9 mouse cellular contexts compared by ENCODE assay signal in the genomic region with DNA sequence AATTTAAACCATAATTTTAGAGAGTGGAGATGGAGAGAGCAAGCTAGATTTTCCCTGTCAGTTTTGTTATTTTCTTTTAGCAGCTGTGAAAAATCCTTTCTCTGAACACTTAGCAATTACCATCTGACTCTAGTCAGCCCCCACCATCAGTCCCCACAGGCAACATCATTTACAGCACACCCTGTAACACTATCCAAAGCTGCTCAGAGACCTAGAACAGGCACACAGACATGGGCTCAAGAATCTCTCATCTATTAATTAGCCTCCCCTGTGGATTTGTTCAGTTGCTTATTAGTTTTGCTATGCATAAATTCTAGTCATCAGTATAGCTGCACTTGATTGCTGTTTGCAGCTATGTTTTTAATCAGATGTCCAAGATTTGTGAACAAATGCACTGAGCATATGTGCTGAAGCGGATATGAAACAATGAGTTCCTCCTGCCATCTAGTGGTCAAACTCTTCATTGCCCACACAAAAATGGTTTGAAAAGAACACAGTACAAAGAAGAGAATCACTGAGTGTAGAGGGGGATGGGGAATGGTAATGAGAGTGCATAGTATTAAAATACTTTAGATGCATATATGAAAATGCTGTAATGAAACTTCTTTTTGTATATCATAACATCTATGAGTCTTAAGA.
DNase-seq lines count a peak whose midpoint lies in the region; ATAC-seq and TF ChIP-seq lines count a peak whose summit lies in the region.
"Had no signal": no experiment of that assay in that cellular context is flagged by ENCODE, and none has a peak within 500 bp of the region (broad histone marks: within the 10 kb centered on the region; RNA-seq: fewer than 3 reads in every experiment).

No protein-coding gene starts in this region.

- H3K4me3 ChIP-seq in left cerebral cortex, adult 2 months, result no peak overlapping the region
- H3K4me3 ChIP-seq: heart, embryonic 15.5 days had no signal

- ATAC-seq in cerebellum, adult (ENCODE audit: insufficient number of reproducible peaks, low FRiP score, low TSS enrichment), result 0 out of 2 replicates have a peak, but pooled peaks have one; percentile 49
- ATAC-seq in activated CD4-positive, CD25-positive, alpha-beta regulatory T cell, adult 4 months, result no peak

- peak; percentile 80 for TF ChIP-seq CTCF in left cerebral cortex, adult 2 months (IDR thresholded peaks at IDR 0.05)

- H3K27ac ChIP-seq in left cerebral cortex, adult 2 months, result no peak overlapping the region
- H3K27ac ChIP-seq: heart, embryonic 15.5 days had no signal

- DNase-seq in cerebellum, adult 11-12 months, result no peak
- peak; percentile 44 for DNase-seq in right cerebral cortex, adult 18-20 months
- no peak for DNase-seq in right cerebral cortex, postnatal 25 days
- DNase-seq in heart, postnatal 4 days, result peak; percentile 19
- DNase-seq in left cerebral cortex, adult 2 months (ENCODE audit: extremely low spot score in 1 of 2, low spot score in 2 of 2), result no peak
- DNase-seq in retina, postnatal 1 day, result peak; percentile 81

- intact Hi-C loops in left cerebral cortex, adult 2 months (cut with DNase I), result loop anchor here (5.0 kb wide), 1 partner anchor 747 kb away; no protein-coding TSS in a partner anchor

Comparison
In these comparisons a context has a peak if more than half of its experiments do, and no peak if none do; other contexts are left out.
1. DNase-seq: peak in right cerebral cortex, adult 18-20 months (single experiment), heart, postnatal 4 days (single experiment) and retina, postnatal 1 day (single experiment); none in cerebellum, adult 11-12 months (single experiment), right cerebral cortex, postnatal 25 days (single experiment) and left cerebral cortex, adult 2 months (0 of 2).